Mouse (Mus musculus) left cerebral cortex, adult 8-10 months (tissue): ENCODE results near the gene Wwox. TPM values are rescaled to one million over a fixed set of nuclear protein-coding genes. Genes with fewer than 3 reads are reported as not detected.

ENCODE experiments used
- DNase-seq, 2 experiments: peaks; one replicate each; pipeline ENCODE4 v3.0.0; 2022; ENCODE audit warnings: low spot score in 2 of 2
- total RNA-seq, 4 experiments: library from RNA; stranded (reverse); gene quantifications; 2 replicates each; pipeline ENCODE4 v1.2.4; 2022

Wwox gene
- total RNA-seq, 4 experiments from 2014 or later: 18.8 to 21.0 (median 19.8) TPM

DNA sequence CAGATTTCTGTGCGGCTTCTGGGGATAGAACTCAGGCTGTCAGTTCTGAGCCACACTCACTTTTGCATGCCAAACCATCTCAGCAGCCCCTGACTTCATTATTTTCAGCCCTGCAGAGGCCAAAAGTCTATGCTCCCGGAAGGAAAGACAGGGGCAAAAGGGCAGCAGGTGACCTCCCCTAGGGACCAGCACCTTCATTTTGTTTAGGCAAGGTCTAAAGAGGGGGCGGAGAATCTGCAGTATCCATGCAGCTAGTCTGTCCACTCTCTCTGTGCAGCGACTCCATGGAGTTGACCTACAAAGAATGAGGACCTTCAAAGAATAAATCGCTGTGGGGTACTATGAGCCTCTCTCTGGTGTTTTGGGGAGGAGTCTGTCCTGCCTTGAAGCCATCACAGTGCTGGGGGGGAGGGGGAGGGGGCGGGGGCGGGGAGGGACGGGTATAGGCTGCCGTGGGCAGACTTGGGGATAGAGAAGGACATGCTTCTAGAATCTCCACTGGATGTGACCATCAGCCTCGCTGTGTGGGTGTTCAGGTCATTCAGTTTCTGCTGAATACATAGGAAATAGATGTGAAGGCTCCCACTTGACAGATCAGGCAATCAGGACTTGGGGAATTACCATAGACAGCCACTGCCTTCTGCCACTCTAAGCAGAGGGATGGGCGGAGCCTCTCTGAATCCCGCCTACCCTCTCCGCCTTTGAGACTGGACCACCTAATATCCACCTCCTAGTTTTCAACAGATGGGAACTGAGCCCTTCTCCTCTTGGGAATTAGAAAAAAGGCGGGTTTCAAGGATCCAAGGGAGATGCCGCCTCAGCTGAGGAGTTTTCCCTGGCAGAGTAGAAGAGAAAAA, 410.8 kb downstream of the Wwox start:
- DNase-seq: no peak

DNA sequence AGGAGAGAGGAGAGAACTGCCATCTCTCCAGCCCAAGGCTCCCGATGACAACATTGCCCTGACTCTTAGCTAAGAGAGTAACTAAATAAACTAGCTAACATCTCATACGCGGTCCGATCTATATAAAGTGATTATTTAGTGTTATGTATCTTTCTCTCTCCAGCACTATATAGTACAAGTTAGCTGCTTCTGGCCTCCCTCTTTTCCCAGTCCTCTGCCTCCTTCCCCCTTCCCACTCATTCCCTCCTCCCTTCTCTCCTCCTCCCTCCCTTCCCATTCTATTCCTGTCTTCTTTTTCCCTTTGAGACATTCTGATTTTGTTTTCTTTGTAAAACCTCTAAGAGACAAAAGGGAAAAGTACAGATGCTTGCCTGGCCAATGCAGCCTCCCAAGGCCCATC, 414.3 kb downstream of the Wwox start:
- no peak for DNase-seq

DNA sequence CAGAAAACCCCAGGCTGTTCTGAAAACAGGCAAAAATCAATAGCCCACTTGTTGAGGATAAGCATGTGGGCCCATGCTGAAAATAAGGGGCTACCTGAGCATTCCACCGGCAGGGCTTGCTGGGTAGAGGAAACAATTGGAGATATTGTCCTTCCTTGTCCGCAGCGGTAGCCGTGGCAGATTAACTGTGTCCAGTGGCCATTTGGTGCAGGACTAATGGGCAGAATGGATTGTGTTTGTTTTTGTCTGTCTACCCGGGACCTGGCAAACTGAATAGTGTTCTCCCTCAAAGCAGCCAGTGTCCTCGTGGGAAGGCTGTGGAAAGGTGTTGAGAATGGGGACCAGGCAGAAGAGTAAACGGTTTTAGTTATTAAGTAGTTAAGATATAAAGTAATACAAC, 416.4 kb downstream of the Wwox start:
- DNase-seq: no peak

DNA sequence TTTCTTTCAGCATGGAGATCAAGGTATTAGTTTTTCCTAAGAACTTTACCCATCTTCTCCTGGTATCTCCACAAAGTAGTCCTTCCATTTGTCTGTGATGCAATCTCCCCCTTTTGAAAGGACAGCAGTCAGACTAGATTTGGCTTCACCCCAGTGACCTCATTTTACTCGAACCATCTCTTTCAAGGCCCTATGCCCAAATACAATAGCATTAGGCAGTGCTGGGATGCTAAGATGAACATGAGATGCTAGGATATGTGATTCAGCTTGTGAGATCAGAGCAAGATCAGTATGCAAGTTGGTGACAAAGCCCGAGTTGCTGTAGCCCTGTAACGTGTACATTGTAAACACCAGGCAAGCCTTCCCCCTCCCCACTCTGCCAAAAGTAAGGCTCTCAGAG, 426.5 kb downstream of the Wwox start:
- DNase-seq: no peak

DNA sequence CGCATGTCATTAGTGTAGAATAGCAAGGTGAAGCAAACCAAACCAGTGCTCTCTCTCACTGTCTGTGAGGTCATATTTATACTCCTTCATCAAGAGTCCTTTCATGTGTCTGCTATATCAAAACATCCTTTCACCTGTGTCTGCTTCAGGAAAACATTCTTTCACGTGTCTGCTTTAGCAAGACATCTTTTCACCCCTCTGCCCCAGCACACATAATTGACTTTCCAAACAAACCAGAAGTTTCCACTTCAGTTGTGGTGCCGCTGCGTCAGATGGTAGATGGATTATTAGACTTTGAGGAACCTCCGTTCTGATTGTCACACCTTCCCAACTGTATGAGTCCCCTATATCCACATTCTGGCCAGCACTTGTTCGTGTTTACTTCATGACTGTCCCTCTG, 429.9 kb downstream of the Wwox start:
- no peak for DNase-seq

DNA sequence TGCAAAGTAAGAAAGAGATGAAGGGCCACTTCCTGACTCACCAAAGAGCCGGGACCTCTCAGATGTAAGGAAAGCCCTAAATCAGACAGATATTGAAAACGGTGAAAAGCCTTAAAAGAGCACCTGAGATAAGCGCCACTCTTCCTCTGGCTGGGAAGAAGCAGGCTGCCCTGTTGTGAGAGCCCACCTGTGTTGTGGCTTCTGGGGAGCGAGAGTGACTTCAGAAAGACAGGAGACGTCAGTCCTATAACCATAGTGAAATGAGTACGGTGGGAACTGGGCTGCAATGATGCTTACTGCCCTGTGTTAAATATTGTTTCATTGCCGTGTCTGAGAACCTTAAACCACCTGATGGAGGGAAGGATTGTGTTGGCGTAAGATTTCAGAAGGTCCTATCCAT, 431.0 kb downstream of the Wwox start:
- no peak for DNase-seq

DNA sequence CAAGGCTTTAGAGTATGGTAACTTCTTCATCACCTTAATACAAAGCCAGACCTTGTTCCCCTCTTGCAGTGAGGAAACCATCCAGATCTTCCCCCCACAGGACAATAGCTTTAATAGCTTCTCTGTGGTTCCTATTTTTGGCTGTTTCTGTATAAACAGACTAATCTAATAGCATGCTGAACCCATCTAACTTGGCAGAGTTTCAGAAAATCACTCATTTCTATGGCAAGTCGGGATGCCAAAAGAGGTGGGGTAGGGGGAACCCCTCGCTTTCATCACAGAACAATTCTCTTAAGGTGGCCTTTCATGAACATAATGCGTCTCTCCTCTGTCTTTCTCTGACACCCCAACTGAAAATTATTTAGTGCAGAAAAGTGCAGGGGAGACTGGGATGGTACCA, 433.0 kb downstream of the Wwox start:
- DNase-seq: no peak

DNA sequence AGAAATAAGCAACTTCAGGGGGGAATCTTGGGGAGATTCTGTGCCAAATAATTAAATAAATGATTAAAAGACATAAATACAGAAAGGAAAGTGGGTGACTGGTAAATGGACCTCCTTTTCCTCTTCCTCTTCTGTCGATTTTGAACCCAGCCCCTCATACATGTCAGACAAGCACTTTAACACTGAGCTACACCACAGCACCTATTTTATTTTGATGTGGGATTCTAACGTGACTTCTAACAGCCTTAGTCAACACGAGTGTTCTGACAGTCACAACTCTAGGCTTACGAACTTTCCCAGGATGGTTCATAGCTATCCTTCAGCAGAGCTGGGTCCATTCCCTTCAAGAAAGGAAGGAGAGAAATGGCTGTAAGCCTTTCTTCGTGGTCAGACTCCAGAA, 435.7 kb downstream of the Wwox start:
- no peak for DNase-seq

DNA sequence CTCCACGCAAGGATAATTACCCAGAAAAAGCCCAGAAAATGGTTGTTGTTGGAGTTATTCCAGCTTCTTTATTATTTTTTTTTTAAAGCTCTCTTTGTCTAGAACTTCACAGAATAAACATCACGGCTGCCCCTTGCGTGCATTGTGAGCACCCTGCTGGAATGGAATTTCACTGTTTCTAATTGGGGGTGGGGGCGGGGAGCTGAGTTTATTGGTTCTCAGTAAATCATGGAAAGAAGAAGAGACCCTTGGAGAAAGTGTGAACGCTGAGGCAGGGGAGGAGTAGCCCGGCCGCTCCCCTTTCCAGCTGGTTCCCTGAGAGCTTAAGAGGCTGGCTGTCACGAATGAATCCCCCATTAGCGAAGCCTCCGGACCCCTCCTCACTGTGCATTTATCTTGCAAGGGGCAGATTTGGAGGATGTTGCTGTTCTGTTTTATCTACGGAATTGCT, 436.7 kb downstream of the Wwox start:
- no peak for DNase-seq

DNA sequence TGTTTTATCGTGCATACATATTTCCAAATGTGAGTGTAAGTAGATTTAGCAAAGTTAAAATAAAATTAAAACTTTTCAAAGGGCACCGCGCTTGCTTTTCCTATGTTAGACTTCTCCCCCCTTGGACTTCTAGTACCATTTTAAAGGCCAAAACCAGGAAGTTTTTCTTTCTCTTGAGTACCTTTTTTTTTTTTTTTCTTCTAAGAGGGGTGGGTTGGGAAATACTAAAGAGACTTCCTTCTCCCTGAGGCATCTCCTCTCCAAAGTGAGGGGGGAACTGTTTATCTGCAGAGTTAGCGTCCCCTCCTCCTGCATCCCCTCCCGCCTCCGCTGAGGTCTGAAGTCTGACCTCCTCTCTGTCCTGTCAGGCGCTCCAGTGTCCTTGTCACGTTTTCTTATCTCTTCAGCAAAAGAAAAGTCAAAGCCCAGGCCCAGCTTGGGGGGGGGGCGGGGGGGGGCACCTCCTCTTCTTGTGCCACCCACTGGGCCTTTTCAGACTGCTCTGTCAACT, 437.3 kb downstream of the Wwox start:
- no peak for DNase-seq

DNA sequence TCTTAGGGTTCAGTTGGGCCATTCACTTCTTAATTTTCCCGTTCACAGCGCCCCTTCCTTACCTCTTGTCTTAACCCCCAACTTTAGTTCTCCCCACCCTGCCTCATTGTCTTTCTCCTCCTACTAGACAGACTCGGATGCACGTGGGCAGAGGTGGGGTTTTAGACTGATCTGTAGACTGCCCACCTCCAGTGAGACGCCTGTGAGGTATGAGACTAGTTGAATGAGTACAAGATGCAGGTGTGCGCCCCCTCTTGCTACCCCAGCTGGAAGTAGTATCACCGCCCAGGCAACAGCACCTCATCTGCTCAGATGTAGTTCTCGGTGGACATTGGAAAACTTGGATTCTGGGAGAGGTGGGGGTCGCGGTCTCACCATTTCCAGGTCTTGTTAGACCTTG, 437.8 kb downstream of the Wwox start:
- DNase-seq: no peak

DNA sequence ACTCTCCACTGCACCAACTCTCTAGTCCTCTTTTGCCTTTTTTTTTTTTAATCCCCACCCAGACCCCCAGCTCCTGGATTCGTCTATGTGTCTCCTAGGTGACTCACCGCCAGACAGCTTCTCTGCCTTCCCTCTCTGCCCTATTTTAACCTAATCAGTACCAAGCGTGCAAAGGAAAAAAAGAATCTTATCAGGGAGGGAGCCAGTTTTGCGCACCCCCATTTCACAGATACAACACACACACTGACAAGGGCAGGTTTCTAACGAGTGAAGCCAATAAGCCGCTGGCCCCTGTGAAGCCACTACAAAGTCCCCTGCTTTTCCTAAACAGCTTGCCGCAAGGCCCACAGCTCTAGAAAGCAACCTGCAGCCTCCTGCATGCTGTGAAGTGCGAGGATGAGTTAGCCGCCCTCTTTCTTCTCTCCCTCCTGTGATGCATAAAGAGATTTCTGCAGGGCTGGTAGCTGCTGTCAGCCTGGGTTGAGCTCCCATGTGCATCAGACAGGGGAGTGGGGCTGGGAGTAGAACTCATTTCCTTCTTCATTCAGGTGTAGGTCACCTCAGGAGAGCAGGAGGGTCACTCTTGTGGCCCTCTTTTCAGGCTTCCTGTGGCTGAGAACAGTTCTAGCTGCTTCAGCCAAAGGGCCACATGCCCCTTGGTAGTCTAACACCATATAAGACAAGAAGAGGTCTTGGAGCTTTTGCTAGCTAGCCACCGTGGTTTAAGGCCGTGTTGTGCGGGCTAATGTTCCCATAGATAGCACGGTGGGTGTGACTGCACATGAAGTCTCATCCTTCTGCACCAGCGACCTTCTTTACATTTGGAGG, 439.2 kb downstream of the Wwox start:
- no peak for DNase-seq

DNA sequence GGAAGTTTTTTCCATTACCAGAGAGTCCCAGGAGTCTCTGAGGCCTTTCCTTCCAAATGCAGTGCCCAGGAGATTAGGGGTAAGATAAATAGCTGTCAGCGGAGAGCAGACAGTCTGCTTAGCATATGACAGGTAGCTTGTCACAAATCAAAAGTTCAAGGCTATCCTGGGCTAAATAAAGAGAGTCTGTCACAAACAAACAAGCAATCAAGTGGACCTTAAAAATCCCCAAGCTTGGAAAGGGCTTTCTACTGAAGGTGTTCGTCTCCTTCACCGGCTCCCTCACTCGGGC, 439.8 kb downstream of the Wwox start:
- no peak for DNase-seq

DNA sequence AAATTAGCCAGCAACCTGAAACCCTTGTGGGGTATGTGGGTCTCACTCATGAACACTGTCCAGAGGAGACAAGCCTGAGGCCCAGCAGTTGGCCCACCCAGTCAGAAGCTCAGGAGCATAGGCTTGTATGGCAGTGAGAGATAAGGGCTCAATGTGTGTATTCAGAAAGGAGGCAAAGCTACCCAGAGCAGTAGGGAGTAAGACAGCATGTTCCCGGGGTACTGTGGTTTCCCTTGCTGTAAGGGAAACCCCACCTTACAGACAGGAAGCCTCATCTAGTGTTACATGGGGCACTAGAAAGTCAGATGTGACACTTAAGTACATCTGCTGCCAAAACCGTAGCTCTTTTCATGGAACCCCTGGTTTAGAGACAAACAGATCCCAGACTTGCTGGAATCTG, 440.2 kb downstream of the Wwox start:
- no peak for DNase-seq

DNA sequence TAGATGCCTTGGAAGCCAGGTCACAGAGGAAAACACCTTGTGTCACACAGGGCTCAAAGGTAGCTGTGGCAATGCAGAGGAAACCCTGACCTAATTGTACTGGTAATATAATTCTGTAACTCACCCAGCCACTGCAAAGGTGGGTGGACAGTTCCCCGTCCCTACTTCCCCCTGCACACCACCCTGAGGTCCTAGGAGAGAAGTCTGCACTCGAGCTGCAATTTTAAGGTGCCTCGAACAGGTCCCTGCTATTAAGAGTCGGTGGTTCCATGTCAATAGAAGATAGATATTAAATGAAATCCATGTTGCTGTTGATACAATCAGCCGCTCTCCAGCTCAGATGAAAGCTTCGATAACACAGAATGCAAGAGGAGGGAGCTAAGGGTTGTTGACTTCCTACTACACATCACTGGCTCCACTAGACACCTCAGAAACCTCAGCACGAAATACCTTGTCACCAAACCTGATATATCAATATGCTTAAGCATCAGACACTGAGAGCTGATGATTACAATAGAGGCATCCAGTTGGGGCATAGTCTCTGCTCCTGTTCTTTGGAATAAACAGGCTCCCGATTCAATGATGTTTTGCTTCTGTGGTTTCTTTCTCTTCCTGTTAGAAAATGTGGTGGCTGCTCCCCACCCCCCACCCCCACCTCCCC, 441.1 kb downstream of the Wwox start:
- DNase-seq: no peak

DNA sequence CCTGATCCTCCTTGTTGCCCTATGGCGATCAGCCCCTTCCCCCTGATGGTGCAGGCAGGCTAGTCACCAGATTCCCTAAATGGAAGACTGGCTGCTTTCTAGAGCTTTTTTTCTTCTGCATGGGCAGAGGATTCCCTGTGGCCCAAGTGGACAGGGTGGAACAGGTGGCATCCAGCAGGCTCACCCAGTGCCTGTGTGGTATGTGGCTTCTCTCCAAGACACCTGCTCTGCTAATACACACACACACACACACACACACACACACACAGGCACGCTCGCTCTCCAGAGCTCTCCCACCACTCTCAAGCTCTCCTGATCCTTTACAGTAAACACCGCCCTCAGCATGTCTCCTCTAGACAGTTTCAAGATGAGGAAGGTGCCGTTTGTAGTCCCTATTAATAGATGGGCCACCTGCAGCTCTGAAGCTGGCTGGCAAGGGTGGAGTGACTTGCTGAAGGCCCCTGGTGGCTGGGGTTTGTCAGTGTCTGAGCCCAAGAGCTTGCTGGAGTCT, 442.5 kb downstream of the Wwox start:
- no peak for DNase-seq

DNA sequence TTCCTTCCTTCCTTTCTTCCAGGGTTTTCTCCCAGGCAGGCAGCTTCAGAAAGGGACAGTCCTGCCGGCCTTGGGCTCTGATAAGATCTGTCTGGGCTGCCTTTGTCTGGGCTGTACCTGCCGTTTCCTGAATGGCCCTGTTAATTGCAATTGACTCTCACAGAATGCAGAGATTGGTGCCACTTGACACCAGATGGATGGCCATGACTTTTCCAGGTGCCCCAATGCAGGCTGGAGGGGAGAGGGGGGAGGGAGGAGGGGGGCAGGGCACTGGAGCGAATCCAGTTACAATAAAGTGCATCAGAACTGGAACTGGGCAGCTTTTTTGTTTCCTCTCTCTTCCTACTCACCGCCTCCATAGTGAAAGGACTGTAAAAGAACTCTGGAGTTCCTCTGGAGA, 443.0 kb downstream of the Wwox start:
- no peak for DNase-seq

DNA sequence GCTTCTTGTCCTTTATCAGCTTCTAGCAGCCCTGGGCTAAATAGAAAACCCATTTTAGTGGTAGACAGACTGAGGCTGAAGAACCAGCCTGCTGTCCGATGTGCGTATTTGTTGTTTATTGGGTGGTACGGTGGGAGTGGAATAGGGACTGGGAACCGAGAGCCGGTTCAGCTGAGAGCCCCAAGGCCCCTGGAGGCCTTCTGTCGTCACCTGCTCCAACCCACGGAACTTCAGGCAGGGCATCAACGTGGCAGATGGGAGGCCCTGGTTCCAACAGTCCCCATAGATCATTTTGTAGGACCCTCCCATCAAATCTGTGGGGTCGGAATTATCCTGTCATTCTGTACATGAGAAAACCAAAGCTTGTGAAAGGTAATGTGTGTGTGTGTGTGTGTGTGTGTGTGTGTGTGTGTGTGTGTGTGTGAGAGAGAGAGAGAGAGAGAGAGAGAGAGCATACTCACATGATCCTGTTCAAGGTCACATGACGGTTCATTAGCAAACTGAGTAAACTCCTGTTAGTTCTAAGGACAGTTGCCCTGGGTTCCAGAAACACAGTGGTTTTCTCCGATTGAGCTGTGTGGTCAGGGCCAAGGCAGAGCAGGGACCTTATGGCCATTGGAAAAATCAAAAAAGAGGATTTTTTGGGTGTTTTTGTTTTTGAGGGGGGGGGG, 443.6 kb downstream of the Wwox start:
- no peak for DNase-seq

DNA sequence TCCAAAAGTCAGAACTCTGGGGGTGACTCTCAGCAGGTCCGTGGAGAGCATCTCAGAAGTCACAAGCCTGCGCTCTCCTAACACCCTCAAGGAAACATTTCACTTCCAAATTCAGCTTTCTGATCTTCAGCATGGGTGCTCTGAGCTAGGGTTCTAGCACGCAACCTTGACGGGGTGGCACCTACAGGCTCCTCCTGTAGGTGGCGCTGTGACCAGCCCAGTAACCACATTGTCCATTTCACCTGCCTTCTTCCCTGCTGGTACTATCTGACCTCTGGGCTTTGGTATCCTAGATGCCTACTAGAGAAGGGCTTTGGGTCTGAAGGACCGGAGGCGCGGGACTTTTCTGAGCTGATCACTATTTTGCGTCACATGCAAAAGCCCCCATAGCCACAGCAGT, 444.5 kb downstream of the Wwox start:
- DNase-seq: no peak

DNA sequence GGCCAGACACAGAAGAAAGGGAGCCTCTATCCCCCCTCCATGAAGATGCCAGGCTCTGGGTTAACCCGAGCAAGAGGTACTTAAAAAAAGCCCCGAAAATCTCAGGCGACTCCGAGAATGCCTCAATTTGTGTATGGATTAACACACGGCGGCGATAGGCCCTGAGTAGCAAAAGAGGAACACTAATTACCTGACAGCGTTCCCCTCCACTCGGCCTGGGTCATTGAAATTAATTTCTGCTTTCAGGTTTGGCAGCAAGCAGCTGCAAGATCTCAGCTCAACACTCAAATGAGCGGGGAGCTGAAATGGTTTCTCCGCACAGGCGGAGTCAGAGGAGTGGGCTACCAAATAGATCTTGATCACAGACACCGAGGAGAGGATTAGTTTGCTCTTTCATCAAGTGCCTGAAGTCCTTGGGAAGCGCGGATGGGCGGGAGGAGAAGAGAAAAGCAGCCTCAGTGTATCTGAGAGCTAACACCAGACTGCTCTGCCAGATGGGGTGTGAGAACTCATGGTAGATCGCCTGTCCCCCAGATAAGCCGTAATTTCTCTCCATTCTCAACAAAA, 445.7 kb downstream of the Wwox start:
- DNase-seq: no peak

DNA sequence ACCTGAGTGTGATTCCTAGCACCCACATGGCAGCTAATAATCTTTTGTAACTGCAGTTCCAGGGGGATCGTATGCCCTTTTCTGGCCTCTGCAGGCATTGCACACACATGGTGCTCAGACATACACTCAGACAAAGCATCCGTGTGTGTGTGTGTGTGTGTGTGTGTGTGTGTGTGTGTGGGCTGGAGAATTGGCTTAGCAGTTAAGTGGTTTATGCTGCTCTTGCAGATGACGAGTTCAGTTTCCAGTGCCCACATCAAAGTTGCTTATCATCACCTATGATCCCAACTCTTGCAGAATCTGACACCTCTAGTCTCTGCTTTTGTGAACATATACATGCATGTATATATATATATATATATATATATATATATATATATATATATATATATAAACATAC, 448.9 kb downstream of the Wwox start:
- no peak for DNase-seq
